Mouse (Mus musculus) embryonic facial prominence, embryonic 14.5 days (tissue): ENCODE results near the gene Ciao2a. TPM values are rescaled to one million over a fixed set of nuclear protein-coding genes. Genes with fewer than 3 reads are reported as not detected.

Experiments used
- ATAC-seq: fragments of 200-750 bp; cut with Nextera tagmentation; 2 replicates; pipeline ENCODE4 v1.8.0; 2017; ENCODE audit warnings: low read depth, moderate number of reproducible peaks, moderate TSS enrichment
- DNase-seq: peaks from one replicate; pipeline ENCODE4 v3.0.0-alpha.2; 2015; ENCODE audit warnings: low spot score
- H3K27ac ChIP-seq: fragments of 300-500 bp; sonication (generic); replicated peaks from 2 replicates; pipeline ENCODE4 v1.5.1; 2014; ENCODE audit warnings: low read depth, mild to moderate bottlenecking, low read length, moderate library complexity
- H3K27me3 ChIP-seq: fragments of 300-500 bp; sonication (generic); replicated peaks from 2 replicates; pipeline ENCODE4 v1.6.1; 2014; ENCODE audit warnings: low read length; ENCODE audit not compliant: control insufficient read depth, insufficient read depth
- H3K36me3 ChIP-seq: fragments of 300-500 bp; sonication (generic); 2 replicates; pipeline ENCODE4 v1.6.1; 2014; ENCODE audit warnings: low read length, mixed read lengths; ENCODE audit not compliant: control insufficient read depth, insufficient read depth
- H3K4me1 ChIP-seq: fragments of 300-500 bp; sonication (generic); 2 replicates; pipeline ENCODE4 v1.6.1; 2014; ENCODE audit warnings: antibody characterized with exemption, low read length; ENCODE audit not compliant: control insufficient read depth, insufficient read depth
- H3K4me2 ChIP-seq: fragments of 300-500 bp; sonication (generic); 2 replicates; pipeline ENCODE4 v1.6.1; 2014; ENCODE audit warnings: low read depth, mild to moderate bottlenecking, low read length, moderate library complexity, mixed read lengths
- H3K4me3 ChIP-seq: fragments of 300-500 bp; sonication (generic); 2 replicates; pipeline ENCODE4 v1.5.1; 2014; ENCODE audit warnings: low read depth, mild to moderate bottlenecking, low read length
- H3K9ac ChIP-seq: fragments of 300-500 bp; sonication (generic); 2 replicates; pipeline ENCODE4 v1.6.1; 2014; ENCODE audit warnings: low read depth, mild to moderate bottlenecking, low read length, moderate library complexity, mixed read lengths
- H3K9me3 ChIP-seq: fragments of 300-500 bp; sonication (generic); 2 replicates; pipeline ENCODE4 v1.6.1; 2016; ENCODE audit warnings: low read length; ENCODE audit not compliant: control insufficient read depth
- WGBS: fragments of 180-500 bp; shearing (Covaris S2); extraction: QIAGEN DNeasy Blood & Tissue Kit; methylation state at CpG from one replicate; pipeline ENCODE4 v1.1.7; 2014; 5-methylcytosine and 5-hydroxymethylcytosine counted together
- polyA plus RNA-seq: library from polyadenylated mRNA; unstranded; fragments of >200 nt; fragmentation: Nextera tagmentation; extraction: Ambion mirVana; gene quantifications from 2 replicates; pipeline ENCODE4 v1.2.1, GENCODE M21; 2014

The Ciao2a gene
- polyA plus RNA-seq, 1 experiment from 2014 or later = 112 TPM

- Histone ChIP-seq H3K9me3 (no peaks in the 10 kb centered on the region), H3K4me1 (peaks cover 25% of the 10 kb centered on the region), H3K4me2 (peak overlapping the region; percentile 76), H3K27ac (peak overlapping the region; percentile 89), H3K36me3 (no peaks in the 10 kb centered on the region), H3K27me3 (no peaks in the 10 kb centered on the region), H3K4me3 (peak overlapping the region; percentile 85), H3K9ac (peak overlapping the region; percentile 88)
- DNase-seq = peak; percentile 36
- ATAC-seq = peak; percentile 20; the same call in 1 of the 2 replicates
- under 1% methylated on average over 12 of the region's 12 CpGs for WGBS
Observed at GRCm38 (mm10) chr9:66124111-66124531, 2.3 kb upstream of the Ciao2a start.

- 23% methylated on average over 24 of the region's 33 CpGs for WGBS
Observed at GRCm38 (mm10) chr9:66124681-66125542, 1.5 kb upstream of the Ciao2a start.

GRCm38 (mm10) chr9:66125543-66126455, 612 bp upstream of the Ciao2a start:
- H3K36me3 ChIP-seq = 0 out of 2 replicates have a peak, but pooled peaks cover 10% of the 10 kb centered on the region
- H3K4me3 ChIP-seq = peak overlapping the region; percentile 69
- no peaks in the 10 kb centered on the region for H3K9me3 ChIP-seq
- H3K27me3 ChIP-seq = no peaks in the 10 kb centered on the region
- H3K4me2 ChIP-seq = peak overlapping the region; percentile 83
- DNase-seq = no peak
- H3K9ac ChIP-seq = peak overlapping the region; percentile 48; the same call in 1 of the 2 replicates
- peaks cover 25% of the 10 kb centered on the region for H3K4me1 ChIP-seq
- WGBS = 57% methylated on average over 12 of the region's 12 CpGs
- ATAC-seq = no peak
- H3K27ac ChIP-seq = peak overlapping the region; percentile 79

More at GRCm38 (mm10) chr9:66124681-66125542, 1.5 kb upstream of the Ciao2a start:
- no peaks in the 10 kb centered on the region for H3K9me3 ChIP-seq
- H3K4me1 ChIP-seq = peaks cover 25% of the 10 kb centered on the region
- peak overlapping the region; percentile 83 for H3K4me2 ChIP-seq
- H3K27ac ChIP-seq = peak overlapping the region; percentile 89
- ATAC-seq (peak; percentile 98), DNase-seq (peak; percentile 99)
- H3K4me3 ChIP-seq = peak overlapping the region; percentile 85
- H3K27me3 ChIP-seq = no peaks in the 10 kb centered on the region
- 0 out of 2 replicates have a peak, but pooled peaks cover 4% of the 10 kb centered on the region for H3K36me3 ChIP-seq
- H3K9ac ChIP-seq = peak overlapping the region; percentile 88

DNA sequence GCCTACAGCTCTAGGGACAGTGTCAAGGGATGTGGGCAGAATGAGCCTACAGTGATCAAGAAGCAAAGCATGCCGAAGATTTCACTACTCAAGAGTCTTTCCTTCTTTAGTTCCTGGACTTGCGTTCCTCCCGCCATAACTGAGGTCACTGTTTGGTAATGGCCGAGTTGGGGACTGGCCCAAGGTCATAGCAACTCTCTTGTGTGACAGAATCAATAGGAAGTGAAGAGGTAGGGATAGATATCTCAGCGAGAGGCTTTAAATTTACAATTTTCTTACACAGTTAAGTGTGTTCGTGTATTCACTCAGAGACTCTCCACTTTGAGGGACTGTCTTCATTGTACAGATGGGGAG, 759 bp downstream of the Ciao2a start:
- Histone ChIP-seq H3K4me1 (peaks cover 25% of the 10 kb centered on the region), H3K4me3 (peak overlapping the region; percentile 69), H3K9me3 (no peaks in the 10 kb centered on the region), H3K4me2 (peak overlapping the region; percentile 83), H3K36me3 (0 out of 2 replicates have a peak, but pooled peaks cover 10% of the 10 kb centered on the region), H3K27me3 (no peaks in the 10 kb centered on the region), H3K27ac (peak overlapping the region; percentile 84), H3K9ac (peak overlapping the region; percentile 80)
- 41% methylated on average over 6 of the region's 6 CpGs for WGBS
- no peak for DNase-seq
- ATAC-seq = no peak

GRCm38 (mm10) chr9:66127884-66128283, 1.5 kb downstream of the Ciao2a start:
- Histone ChIP-seq H3K4me3 (0 out of 2 replicates have a peak overlapping the region, but pooled peaks have one; percentile 69), H3K27me3 (no peaks in the 10 kb centered on the region), H3K9ac (no peak overlapping the region), H3K4me1 (peaks cover 21% of the 10 kb centered on the region), H3K9me3 (no peaks in the 10 kb centered on the region), H3K27ac (no peak overlapping the region), H3K36me3 (peaks cover 13% of the 10 kb centered on the region; the same call in 1 of the 2 replicates), H3K4me2 (peak overlapping the region; percentile 83)
- 95% methylated on average over 4 of the region's 4 CpGs for WGBS
- DNase-seq (no peak), ATAC-seq (no peak)

GRCm38 (mm10) chr9:66131466-66131865, 5.1 kb downstream of the Ciao2a start:
- DNase-seq (peak; percentile 6), ATAC-seq (no peak)
- no peaks in the 10 kb centered on the region for H3K27me3 ChIP-seq
- H3K4me1 ChIP-seq = peaks cover 9% of the 10 kb centered on the region
- 81% methylated on average over 2 of the region's 2 CpGs for WGBS
- peaks cover 49% of the 10 kb centered on the region for H3K36me3 ChIP-seq
- no peak overlapping the region for H3K27ac ChIP-seq
- H3K9me3 ChIP-seq = no peaks in the 10 kb centered on the region
- H3K9ac ChIP-seq = no peak overlapping the region
- H3K4me2 ChIP-seq = no peak overlapping the region
- no peak overlapping the region for H3K4me3 ChIP-seq

- no peaks in the 10 kb centered on the region for H3K9me3 ChIP-seq
- 46% methylated on average over 4 of the region's 4 CpGs for WGBS
- H3K4me1 ChIP-seq = no peaks in the 10 kb centered on the region
- H3K27me3 ChIP-seq = no peaks in the 10 kb centered on the region
- H3K4me3 ChIP-seq = no peak overlapping the region
- H3K9ac ChIP-seq = no peak overlapping the region
- peaks cover 77% of the 10 kb centered on the region for H3K36me3 ChIP-seq
- DNase-seq (no peak), ATAC-seq (no peak)
- H3K27ac ChIP-seq = no peak overlapping the region
- no peak overlapping the region for H3K4me2 ChIP-seq
Observed at GRCm38 (mm10) chr9:66135967-66136366, 9.6 kb downstream of the Ciao2a start.

DNA sequence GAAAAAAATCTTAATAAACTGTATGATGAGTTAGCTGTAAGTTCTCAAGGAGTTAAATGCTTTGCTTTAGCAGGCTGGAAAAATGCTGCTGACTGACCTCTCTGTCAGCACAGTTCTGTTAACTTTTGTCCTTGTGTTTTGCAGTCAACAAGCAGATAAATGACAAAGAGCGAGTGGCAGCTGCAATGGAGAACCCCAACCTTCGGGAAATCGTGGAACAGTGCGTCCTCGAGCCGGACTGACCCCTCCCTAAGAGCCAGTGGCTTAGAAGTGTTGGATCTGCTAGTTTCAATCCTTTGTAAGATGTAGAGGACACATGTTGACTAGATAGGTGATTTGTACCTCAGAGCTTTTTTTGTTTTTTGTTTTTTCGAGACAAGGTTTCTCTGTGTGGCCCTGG, 11.8 kb downstream of the Ciao2a start:
- no peaks in the 10 kb centered on the region for H3K27me3 ChIP-seq
- no peak overlapping the region for H3K4me2 ChIP-seq
- H3K36me3 ChIP-seq = peaks cover 71% of the 10 kb centered on the region
- 93% methylated on average over 7 of the region's 7 CpGs for WGBS
- ATAC-seq (no peak), DNase-seq (no peak)
- H3K9ac ChIP-seq = no peak overlapping the region
- no peak overlapping the region for H3K4me3 ChIP-seq
- no peaks in the 10 kb centered on the region for H3K9me3 ChIP-seq
- no peak overlapping the region for H3K27ac ChIP-seq
- H3K4me1 ChIP-seq = no peaks in the 10 kb centered on the region
